Mouse (Mus musculus): ENCODE results near the gene Tex19.1.
"Not testable (repeated sequence)": the region's sequence is repeated elsewhere in the genome, so short reads cannot be mapped to it uniquely, and the experiment has no call there.

- TF ChIP-seq CTCF (IDR thresholded peaks at IDR 0.05; ENCODE audit: insufficient read depth, low read length); POLR2A (IDR thresholded peaks at IDR 0.05; ENCODE audit: borderline replicate concordance, extremely low read depth, low read depth, low read length): not testable (repeated sequence)
These were observed 38.7 kb upstream of the Tex19.1 start for GRCm38 (mm10) chr11:121107242-121107641.
